Mouse (Mus musculus) CH12.LX (cell line): Measurements from ENCODE around the gene Olfr1532-ps1. TPM values are rescaled to one million over a fixed set of nuclear protein-coding genes. Genes with fewer than 3 reads are reported as not detected.

Source experiments
- polyA plus RNA-seq: library from polyadenylated mRNA; unstranded; fragments of >175 nt; gene quantifications from 2 replicates; pipeline ENCODE4 v1.2.1, GENCODE M21; 2012; ENCODE audit warnings: low read depth; ENCODE audit not compliant: insufficient read length
- total RNA-seq, 2 experiments: library from RNA; depleted of rRNA; stranded (reverse); fragments of 300-350 nt in 1 of 2; fragments of >200 nt in 1 of 2; gene quantifications; 2 replicates each; pipeline ENCODE4 v1.2.3; 2012 to 2014

Gene Olfr1532-ps1
- total and polyA plus RNA-seq, 3 experiments: not detected

Other genes with a start within 250 kb of the Olfr1532-ps1 start
Only the 20 nearest of the 25 such genes appear.
- not detected in 2 replicates for gene Olfr695, start 191.6 kb upstream of the Olfr1532-ps1 start, total RNA-seq (2012; rRNA removed)
- not detected in 2 replicates for gene Olfr695, start 191.6 kb upstream of the Olfr1532-ps1 start, total RNA-seq (2014; rRNA removed)
- gene Olfr695, start 191.6 kb upstream of the Olfr1532-ps1 start, polyA plus RNA-seq: not detected in 2 replicates
- gene Olfr697, start 165.6 kb upstream of the Olfr1532-ps1 start, total RNA-seq (2012; rRNA removed): not detected in 2 replicates
- not detected in 2 replicates for gene Olfr697, start 165.6 kb upstream of the Olfr1532-ps1 start, total RNA-seq (2014; rRNA removed)
- gene Olfr697, start 165.6 kb upstream of the Olfr1532-ps1 start, polyA plus RNA-seq: not detected in 2 replicates
- not detected in 2 replicates for gene Olfr698, start 152.6 kb upstream of the Olfr1532-ps1 start, total RNA-seq (2012; rRNA removed)
- not detected in 2 replicates for gene Olfr698, start 152.6 kb upstream of the Olfr1532-ps1 start, total RNA-seq (2014; rRNA removed)
- gene Olfr698, start 152.6 kb upstream of the Olfr1532-ps1 start, polyA plus RNA-seq: not detected in 2 replicates
- gene Olfr699, start 114.8 kb upstream of the Olfr1532-ps1 start, total RNA-seq (2012; rRNA removed): not detected in 2 replicates
- not detected in 2 replicates for gene Olfr699, start 114.8 kb upstream of the Olfr1532-ps1 start, total RNA-seq (2014; rRNA removed)
- not detected in 2 replicates for gene Olfr699, start 114.8 kb upstream of the Olfr1532-ps1 start, polyA plus RNA-seq
- not detected in 2 replicates for gene Olfr700, start 99.2 kb upstream of the Olfr1532-ps1 start, total RNA-seq (2012; rRNA removed)
- gene Olfr700, start 99.2 kb upstream of the Olfr1532-ps1 start, total RNA-seq (2014; rRNA removed): not detected in 2 replicates
- not detected in 2 replicates for gene Olfr700, start 99.2 kb upstream of the Olfr1532-ps1 start, polyA plus RNA-seq
- not detected in 2 replicates for gene Olfr701, start 93.9 kb upstream of the Olfr1532-ps1 start, total RNA-seq (2012; rRNA removed)
- not detected in 2 replicates for gene Olfr701, start 93.9 kb upstream of the Olfr1532-ps1 start, total RNA-seq (2014; rRNA removed)
- gene Olfr701, start 93.9 kb upstream of the Olfr1532-ps1 start, polyA plus RNA-seq: not detected in 2 replicates
- gene Olfr702, start 74.1 kb upstream of the Olfr1532-ps1 start, total RNA-seq (2012; rRNA removed): not detected in 2 replicates
- not detected in 2 replicates for gene Olfr702, start 74.1 kb upstream of the Olfr1532-ps1 start, total RNA-seq (2014; rRNA removed)
- gene Olfr702, start 74.1 kb upstream of the Olfr1532-ps1 start, polyA plus RNA-seq: not detected in 2 replicates
- gene Olfr703, start 64.6 kb upstream of the Olfr1532-ps1 start, total RNA-seq (2012; rRNA removed): not detected in 2 replicates
- not detected in 2 replicates for gene Olfr703, start 64.6 kb upstream of the Olfr1532-ps1 start, total RNA-seq (2014; rRNA removed)
- not detected in 2 replicates for gene Olfr703, start 64.6 kb upstream of the Olfr1532-ps1 start, polyA plus RNA-seq
- gene Olfr704, start 44.8 kb upstream of the Olfr1532-ps1 start, total RNA-seq (2012; rRNA removed): not detected in 2 replicates
- not detected in 2 replicates for gene Olfr704, start 44.8 kb upstream of the Olfr1532-ps1 start, total RNA-seq (2014; rRNA removed)
- not detected in 2 replicates for gene Olfr704, start 44.8 kb upstream of the Olfr1532-ps1 start, polyA plus RNA-seq
- not detected in 2 replicates for gene Olfr705, start 31.1 kb upstream of the Olfr1532-ps1 start, total RNA-seq (2012; rRNA removed)
- gene Olfr705, start 31.1 kb upstream of the Olfr1532-ps1 start, total RNA-seq (2014; rRNA removed): not detected in 2 replicates
- gene Olfr705, start 31.1 kb upstream of the Olfr1532-ps1 start, polyA plus RNA-seq: not detected in 2 replicates
- not detected in 2 replicates for gene Olfr706, start 19.8 kb upstream of the Olfr1532-ps1 start, total RNA-seq (2012; rRNA removed)
- not detected in 2 replicates for gene Olfr706, start 19.8 kb upstream of the Olfr1532-ps1 start, total RNA-seq (2014; rRNA removed)
- not detected in 2 replicates for gene Olfr706, start 19.8 kb upstream of the Olfr1532-ps1 start, polyA plus RNA-seq
- gene Olfr707, start 6.8 kb upstream of the Olfr1532-ps1 start, total RNA-seq (2012; rRNA removed): not detected in 2 replicates
- gene Olfr707, start 6.8 kb upstream of the Olfr1532-ps1 start, total RNA-seq (2014; rRNA removed): not detected in 2 replicates
- gene Olfr707, start 6.8 kb upstream of the Olfr1532-ps1 start, polyA plus RNA-seq: not detected in 2 replicates
- not detected in 2 replicates for gene Olfr709-ps1, start 24.2 kb downstream of the Olfr1532-ps1 start, total RNA-seq (2012; rRNA removed)
- gene Olfr709-ps1, start 24.2 kb downstream of the Olfr1532-ps1 start, total RNA-seq (2014; rRNA removed): not detected in 2 replicates
- not detected in 2 replicates for gene Olfr709-ps1, start 24.2 kb downstream of the Olfr1532-ps1 start, polyA plus RNA-seq
- gene Olfr710, start 40.3 kb downstream of the Olfr1532-ps1 start, total RNA-seq (2012; rRNA removed): not detected in 2 replicates
- not detected in 2 replicates for gene Olfr710, start 40.3 kb downstream of the Olfr1532-ps1 start, total RNA-seq (2014; rRNA removed)
- not detected in 2 replicates for gene Olfr710, start 40.3 kb downstream of the Olfr1532-ps1 start, polyA plus RNA-seq
- not detected in 2 replicates for gene Olfr6, start 55.9 kb downstream of the Olfr1532-ps1 start, total RNA-seq (2012; rRNA removed)
- gene Olfr6, start 55.9 kb downstream of the Olfr1532-ps1 start, total RNA-seq (2014; rRNA removed): not detected in 2 replicates
- gene Olfr6, start 55.9 kb downstream of the Olfr1532-ps1 start, polyA plus RNA-seq: not detected in 2 replicates
- not detected in 2 replicates for gene Olfr711, start 67.5 kb downstream of the Olfr1532-ps1 start, total RNA-seq (2012; rRNA removed)
- not detected in 2 replicates for gene Olfr711, start 67.5 kb downstream of the Olfr1532-ps1 start, total RNA-seq (2014; rRNA removed)
- gene Olfr711, start 67.5 kb downstream of the Olfr1532-ps1 start, polyA plus RNA-seq: not detected in 2 replicates
- not detected in 2 replicates for gene Olfr2, start 98.1 kb downstream of the Olfr1532-ps1 start, total RNA-seq (2012; rRNA removed)
- not detected in 2 replicates for gene Olfr2, start 98.1 kb downstream of the Olfr1532-ps1 start, total RNA-seq (2014; rRNA removed)
- not detected in 2 replicates for gene Olfr2, start 98.1 kb downstream of the Olfr1532-ps1 start, polyA plus RNA-seq
- not detected in 2 replicates for gene Olfr713, start 123.2 kb downstream of the Olfr1532-ps1 start, total RNA-seq (2012; rRNA removed)
- gene Olfr713, start 123.2 kb downstream of the Olfr1532-ps1 start, total RNA-seq (2014; rRNA removed): not detected in 2 replicates
- not detected in 2 replicates for gene Olfr713, start 123.2 kb downstream of the Olfr1532-ps1 start, polyA plus RNA-seq
- gene Olfr714, start 163.0 kb downstream of the Olfr1532-ps1 start, total RNA-seq (2012; rRNA removed): not detected in 2 replicates
- not detected in 2 replicates for gene Olfr714, start 163.0 kb downstream of the Olfr1532-ps1 start, total RNA-seq (2014; rRNA removed)
- gene Olfr714, start 163.0 kb downstream of the Olfr1532-ps1 start, polyA plus RNA-seq: not detected in 2 replicates
- not detected in 2 replicates for gene Olfr17, start 185.2 kb downstream of the Olfr1532-ps1 start, total RNA-seq (2012; rRNA removed)
- not detected in 2 replicates for gene Olfr17, start 185.2 kb downstream of the Olfr1532-ps1 start, total RNA-seq (2014; rRNA removed)
- not detected in 2 replicates for gene Olfr17, start 185.2 kb downstream of the Olfr1532-ps1 start, polyA plus RNA-seq